Mouse (Mus musculus) cortical plate, adult 2 months (tissue): ENCODE data around the gene Fam120a. TPM values are rescaled to one million over a fixed set of nuclear protein-coding genes. Genes with fewer than 3 reads are reported as not detected.

Experiments used
- H3K27ac ChIP-seq: fragments of 200-500 bp; 2 replicates; pipeline ENCODE4 v1.5.1; 2012; ENCODE audit warnings: low read length, control low read depth, inconsistent platforms; ENCODE audit not compliant: insufficient read depth
- H3K4me1 ChIP-seq: fragments of 200-500 bp; 2 replicates; pipeline ENCODE4 v1.6.1; 2011; ENCODE audit warnings: low read length; ENCODE audit not compliant: control insufficient read depth, insufficient read depth
- H3K4me3 ChIP-seq: fragments of 200-500 bp; 2 replicates; pipeline ENCODE4 v1.5.1; 2011; ENCODE audit warnings: mild to moderate bottlenecking, low read length, control low read depth; ENCODE audit not compliant: insufficient read depth
- CTCF ChIP-seq: fragments of 200-500 bp; IDR thresholded peaks from 2 replicates; pipeline ENCODE4 v1.5.1; 2011; ENCODE audit warnings: mild to moderate bottlenecking, control low read depth, low read length; ENCODE audit not compliant: insufficient read depth; ENCODE audit errors: extremely low read depth
- POLR2A ChIP-seq: fragments of 200-500 bp; IDR thresholded peaks from 2 replicates; pipeline ENCODE4 v1.6.1; 2011; ENCODE audit warnings: mild to moderate bottlenecking, low read length, control low read depth; ENCODE audit not compliant: insufficient read depth; ENCODE audit errors: extremely low read depth
- polyA plus RNA-seq: library from polyadenylated mRNA; depleted of rRNA; stranded (reverse); fragments of >200 nt; gene quantifications from 2 replicates; pipeline ENCODE4 v1.2.3, GENCODE M21; 2012

The Fam120a gene
- polyA plus RNA-seq, 1 experiment: 81.6 TPM

DNA sequence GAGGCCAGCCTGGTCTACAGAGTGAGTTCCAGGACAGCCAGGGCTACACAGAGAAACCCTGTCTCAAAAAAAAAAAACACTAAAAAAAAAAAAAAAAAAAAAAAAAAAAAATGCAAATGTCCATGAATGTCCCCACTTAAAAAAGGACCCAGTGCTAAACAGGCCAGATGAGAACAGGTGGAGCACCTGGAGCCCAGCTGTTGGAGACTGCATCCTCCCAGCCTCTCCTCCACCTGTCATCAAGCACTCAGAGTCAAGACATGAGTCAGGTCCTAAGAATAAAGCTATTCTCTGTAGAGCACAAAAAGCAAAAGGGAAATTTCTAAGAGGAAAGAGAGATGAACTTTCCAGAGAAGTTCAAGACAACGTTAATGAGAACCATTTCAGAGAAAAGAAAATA lies 23.2 kb downstream of the Fam120a start:
- no peak for TF ChIP-seq POLR2A
- TF ChIP-seq CTCF: no peak
- H3K4me1 ChIP-seq: peaks cover 8% of the 10 kb centered on the region
- no peak overlapping the region for H3K27ac ChIP-seq
- no peak overlapping the region for H3K4me3 ChIP-seq

DNA sequence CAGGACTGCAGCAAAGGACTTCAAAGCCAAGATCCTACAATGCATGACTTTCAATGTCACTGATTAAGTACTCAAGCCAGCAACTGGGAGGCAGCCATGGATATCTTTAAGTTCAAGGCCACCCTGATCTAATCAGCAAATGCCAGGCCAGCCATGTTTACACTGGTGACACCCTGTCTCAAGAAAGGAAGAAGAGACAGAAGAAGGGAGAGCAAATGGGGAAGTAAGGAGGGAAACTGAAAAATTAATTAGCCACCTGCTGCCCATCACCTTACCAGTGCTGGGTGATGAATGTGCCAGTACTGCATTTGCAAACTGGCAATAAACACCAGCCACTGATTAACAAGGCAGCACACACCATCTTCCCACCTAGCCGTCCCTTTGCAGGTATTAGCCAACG lies 25.3 kb downstream of the Fam120a start:
- H3K4me3 ChIP-seq: no peak overlapping the region
- H3K4me1 ChIP-seq: peaks cover 4% of the 10 kb centered on the region
- TF ChIP-seq POLR2A (no peak), CTCF (no peak)
- H3K27ac ChIP-seq: no peak overlapping the region

DNA sequence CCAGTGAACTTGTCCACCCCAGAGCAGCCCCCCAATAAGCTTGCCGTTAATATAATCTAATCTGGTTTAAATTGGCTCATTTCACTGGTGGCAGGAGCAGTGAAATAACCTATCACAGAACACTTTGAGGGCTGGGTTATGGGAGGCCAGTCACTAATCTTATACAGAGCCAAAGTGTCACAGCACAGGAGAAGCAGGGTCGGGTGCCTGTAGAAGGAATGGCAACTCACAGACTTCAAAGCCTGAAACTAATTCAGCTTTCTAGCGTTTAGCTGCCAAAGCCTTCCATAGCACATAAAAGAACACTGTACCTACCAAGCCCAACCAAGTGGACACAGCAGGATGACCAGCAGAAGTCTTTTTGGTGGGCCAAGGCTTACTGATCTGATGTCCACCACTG lies 26.0 kb downstream of the Fam120a start:
- Histone ChIP-seq H3K4me1 (peaks cover 4% of the 10 kb centered on the region), H3K27ac (no peak overlapping the region), H3K4me3 (no peak overlapping the region)
- TF ChIP-seq CTCF: no peak
- TF ChIP-seq POLR2A: no peak

DNA sequence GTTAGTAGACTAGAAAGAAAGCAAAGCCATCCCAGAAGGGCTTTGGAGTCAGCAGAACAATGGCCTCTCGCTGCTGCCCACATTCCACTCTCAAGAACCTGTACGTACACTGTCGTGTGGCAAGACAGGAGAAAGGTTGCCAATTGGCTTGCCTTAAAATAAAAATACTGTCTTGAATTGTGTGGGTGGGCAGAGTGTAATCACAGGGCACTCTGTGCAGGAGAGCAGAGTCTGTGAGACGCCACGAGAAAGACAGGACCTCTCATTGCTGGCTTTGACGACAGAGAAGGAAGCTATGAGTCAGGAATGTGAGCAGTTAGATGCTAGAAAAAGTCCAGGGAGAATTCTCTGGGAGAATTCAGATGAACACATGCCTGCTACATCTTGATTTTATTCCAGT lies 33.2 kb downstream of the Fam120a start:
- TF ChIP-seq CTCF (no peak), POLR2A (no peak)
- Histone ChIP-seq H3K4me1 (peaks cover 18% of the 10 kb centered on the region), H3K27ac (no peak overlapping the region), H3K4me3 (no peak overlapping the region)

DNA sequence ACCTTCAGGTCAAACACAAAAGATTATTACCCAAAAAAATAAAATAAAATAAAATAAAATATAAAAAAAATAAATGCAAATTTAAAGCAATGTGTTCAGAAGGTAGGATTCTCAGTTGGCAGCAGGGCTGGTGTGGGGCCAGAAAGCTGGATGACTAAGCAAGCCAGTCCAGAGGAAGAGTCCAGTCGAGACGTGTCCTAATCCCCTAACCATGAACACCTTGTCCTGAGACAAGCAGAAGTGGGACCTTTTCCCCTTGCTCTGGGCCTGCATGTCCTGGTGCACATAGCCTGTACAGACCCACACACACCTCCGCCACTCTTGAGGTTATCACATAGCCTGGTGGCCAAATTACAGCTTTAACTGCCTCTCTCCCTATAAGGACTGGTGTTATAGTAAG lies 35.1 kb downstream of the Fam120a start:
- no peak overlapping the region for H3K27ac ChIP-seq
- H3K4me3 ChIP-seq: no peak overlapping the region
- peaks cover 18% of the 10 kb centered on the region for H3K4me1 ChIP-seq
- TF ChIP-seq CTCF: no peak
- no peak for TF ChIP-seq POLR2A

DNA sequence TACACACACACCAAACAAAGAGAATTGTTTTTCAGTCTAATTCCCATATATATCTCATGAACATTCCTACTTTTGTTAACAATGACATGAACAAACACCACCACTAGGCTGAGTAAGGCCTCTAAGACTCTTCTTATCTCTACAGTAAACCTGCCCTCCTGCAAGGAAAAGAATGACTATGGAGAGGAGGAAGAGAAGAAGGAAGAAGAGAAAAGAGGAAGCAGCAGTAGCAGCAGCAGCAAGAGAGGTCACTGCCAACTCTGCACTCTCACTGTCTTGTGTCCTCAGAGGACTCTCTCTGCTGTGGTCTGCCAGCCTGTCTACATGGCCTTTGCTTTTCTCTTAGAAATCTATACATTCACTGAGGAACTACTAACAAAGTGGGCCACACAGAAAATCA lies 36.1 kb downstream of the Fam120a start:
- H3K4me3 ChIP-seq: no peak overlapping the region
- peaks cover 18% of the 10 kb centered on the region for H3K4me1 ChIP-seq
- H3K27ac ChIP-seq: no peak overlapping the region
- TF ChIP-seq CTCF (no peak), POLR2A (no peak)

DNA sequence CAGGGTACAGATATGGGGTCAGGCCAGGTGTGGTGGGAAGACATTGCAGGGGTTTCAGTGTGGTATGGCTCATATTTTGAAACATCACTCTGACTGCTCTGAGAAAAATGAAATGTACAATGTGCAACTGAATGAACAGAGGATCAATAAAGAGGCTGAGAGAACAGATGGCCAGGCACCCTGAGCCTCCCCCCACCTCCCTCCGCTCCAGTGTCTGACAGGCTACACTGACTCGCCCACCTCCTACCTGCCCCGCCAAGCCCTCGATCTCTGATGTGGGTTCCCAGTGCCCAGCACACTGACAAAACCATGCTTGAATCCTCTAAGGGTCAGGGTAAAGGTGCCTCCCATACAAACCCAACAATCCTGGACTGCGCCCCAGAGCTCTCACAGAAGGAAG lies 36.6 kb downstream of the Fam120a start:
- Histone ChIP-seq H3K4me3 (no peak overlapping the region), H3K27ac (no peak overlapping the region), H3K4me1 (peaks cover 18% of the 10 kb centered on the region)
- no peak for TF ChIP-seq POLR2A
- TF ChIP-seq CTCF: no peak

DNA sequence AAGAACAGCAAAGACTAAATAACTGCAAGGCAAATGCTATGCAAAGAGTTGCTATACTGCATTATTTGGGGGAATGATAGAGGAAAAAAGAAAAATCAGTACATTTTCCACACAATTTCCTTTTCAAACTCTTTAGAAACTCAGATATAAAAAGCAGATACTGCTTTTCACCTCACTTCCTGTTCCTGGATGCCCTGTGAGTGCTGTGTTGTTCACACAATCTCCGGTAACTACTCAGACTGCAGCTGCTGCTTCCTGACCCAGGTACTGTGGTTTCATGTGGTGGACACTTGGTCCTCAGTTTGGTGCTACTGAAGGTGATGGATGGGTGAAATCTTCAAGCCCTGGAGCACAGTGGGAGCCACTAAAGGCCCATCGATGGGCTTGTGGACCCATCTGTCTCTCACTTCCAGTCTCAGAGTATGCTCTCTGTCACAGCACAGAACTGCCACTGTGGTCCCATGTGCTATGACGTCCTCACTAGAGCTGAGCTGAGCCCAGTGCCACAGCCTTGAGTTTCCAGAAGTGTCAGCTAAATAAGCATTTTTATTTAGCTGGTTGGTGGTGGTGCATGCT lies 38.2 kb downstream of the Fam120a start:
- Histone ChIP-seq H3K27ac (no peak overlapping the region), H3K4me3 (no peak overlapping the region), H3K4me1 (peaks cover 13% of the 10 kb centered on the region)
- TF ChIP-seq CTCF (no peak), POLR2A (no peak)

DNA sequence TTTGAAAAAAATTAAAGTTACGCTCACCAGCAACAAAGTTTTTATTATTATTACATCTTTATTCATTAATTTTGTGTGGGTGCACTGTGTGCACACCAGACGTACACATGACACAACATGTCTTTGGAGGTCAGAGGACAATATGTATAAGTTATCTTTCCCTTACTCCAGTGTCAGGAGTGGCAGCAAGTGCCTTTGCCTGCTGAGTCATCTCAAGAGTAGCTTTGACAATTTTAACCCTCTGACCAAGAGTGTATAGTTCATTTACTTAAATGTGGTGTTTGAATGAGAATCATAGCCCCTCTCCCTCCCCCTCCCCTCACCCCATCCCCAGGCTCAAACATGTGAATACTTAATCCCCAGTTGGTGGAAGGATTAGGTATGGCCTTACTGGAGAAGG lies 40.2 kb downstream of the Fam120a start:
- peaks cover 5% of the 10 kb centered on the region for H3K4me1 ChIP-seq
- no peak overlapping the region for H3K4me3 ChIP-seq
- H3K27ac ChIP-seq: no peak overlapping the region
- TF ChIP-seq POLR2A (no peak), CTCF (no peak)

DNA sequence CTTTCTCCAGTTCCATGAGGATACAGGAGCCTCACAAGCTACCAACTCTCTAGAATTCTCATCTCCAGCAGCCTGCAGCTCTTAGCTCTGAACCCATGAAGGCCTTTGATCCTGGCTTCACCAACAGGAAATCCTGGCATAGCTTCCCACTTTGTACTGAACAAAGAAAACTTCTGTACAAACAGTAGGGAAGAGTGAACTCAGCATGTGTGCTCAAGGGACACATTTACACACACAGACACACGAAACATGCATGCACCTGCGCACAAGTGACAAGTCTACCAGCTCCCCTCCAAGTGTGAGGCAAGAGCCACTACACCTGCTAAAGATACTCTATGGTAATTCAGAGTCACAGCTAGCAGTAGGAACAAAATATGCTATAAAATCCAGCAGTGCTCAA lies 45.1 kb downstream of the Fam120a start:
- TF ChIP-seq POLR2A: no peak
- no peak for TF ChIP-seq CTCF
- Histone ChIP-seq H3K4me3 (no peak overlapping the region), H3K4me1 (peaks cover 3% of the 10 kb centered on the region; the same call in 1 of the 2 replicates), H3K27ac (no peak overlapping the region)
